Comparison of ENCODE assay signal across 27 mouse cellular contexts in the genomic region with DNA sequence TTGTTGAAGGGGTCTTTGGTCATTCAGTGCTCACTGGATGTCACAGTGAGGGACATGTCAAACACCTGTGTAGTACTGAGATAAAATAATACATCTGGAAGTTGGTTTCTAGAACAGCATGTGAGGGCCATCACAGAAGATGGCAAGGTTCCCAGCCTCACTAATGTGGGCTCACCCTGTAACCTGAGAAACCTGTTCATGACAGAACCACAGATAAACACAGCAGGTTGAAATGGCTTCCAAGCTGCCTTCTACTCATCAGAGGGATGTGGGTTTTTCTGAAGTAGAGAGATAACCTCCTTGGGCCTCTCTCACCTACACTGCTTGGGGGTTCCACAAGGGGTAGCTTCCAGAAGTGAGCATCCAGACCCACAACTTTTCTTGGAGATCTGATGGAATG. TPM values are rescaled to one million over a fixed set of nuclear protein-coding genes. Genes with fewer than 3 reads are reported as not detected.
"Had no signal": no experiment of that assay in that cellular context is flagged by ENCODE, and none has a peak within 500 bp of the region (broad histone marks: within the 10 kb centered on the region; RNA-seq: fewer than 3 reads in every experiment).

No protein-coding gene starts in this region.

- H3K27ac ChIP-seq: limb, embryonic 10.5 days; limb, embryonic 12.5 days; limb, embryonic 13.5 days; limb, embryonic 15.5 days; liver, embryonic 12.5 days; liver, embryonic 13.5 days; liver, embryonic 14.5 days; liver, embryonic 15.5 days; lung, embryonic 15.5 days; macrophage; midbrain, embryonic 10.5 days; midbrain, embryonic 12.5 days; midbrain, embryonic 13.5 days; midbrain, embryonic 15.5 days had no signal

- H3K27me3 ChIP-seq: liver, embryonic 12.5 days; liver, embryonic 13.5 days; liver, embryonic 15.5 days; lung, embryonic 15.5 days; megakaryocyte, embryonic 14.5 days; midbrain, embryonic 12.5 days; midbrain, embryonic 13.5 days; midbrain, embryonic 15.5 days had no signal

- DNase-seq: left cerebral cortex, postnatal 4 days; liver; liver, embryonic 13.5 days; liver, postnatal 0 days; lung, adult 18-20 months; lung, adult 2 months; lung, embryonic 14.5 days; lung, postnatal 10 days; lung, postnatal 14 days; lung, postnatal 36 days; lung, postnatal 4 days; midbrain, embryonic 14.5 days had no signal

- H3K4me3 ChIP-seq: limb, embryonic 10.5 days; limb, embryonic 12.5 days; limb, embryonic 13.5 days; limb, embryonic 15.5 days; liver, embryonic 12.5 days; liver, embryonic 13.5 days; liver, embryonic 15.5 days; lung, embryonic 15.5 days; megakaryocyte, embryonic 14.5 days; midbrain, embryonic 10.5 days; midbrain, embryonic 12.5 days; midbrain, embryonic 13.5 days; midbrain, embryonic 15.5 days; myocyte had no signal

- H3K36me3 ChIP-seq: limb, embryonic 10.5 days; limb, embryonic 12.5 days; limb, embryonic 13.5 days; limb, embryonic 15.5 days; liver, embryonic 13.5 days; liver, embryonic 15.5 days; lung, embryonic 15.5 days; midbrain, embryonic 10.5 days; midbrain, embryonic 12.5 days; midbrain, embryonic 13.5 days; midbrain, embryonic 15.5 days had no signal

- H3K9me3 ChIP-seq: limb, embryonic 10.5 days; limb, embryonic 12.5 days; limb, embryonic 13.5 days; limb, embryonic 15.5 days; liver, embryonic 12.5 days; liver, embryonic 13.5 days; liver, embryonic 15.5 days; lung, embryonic 15.5 days; megakaryocyte, embryonic 14.5 days; midbrain, embryonic 10.5 days; midbrain, embryonic 12.5 days; midbrain, embryonic 13.5 days; midbrain, embryonic 15.5 days had no signal

- H3K4me1 ChIP-seq: liver, embryonic 12.5 days; liver, embryonic 13.5 days; liver, embryonic 15.5 days had no signal

- H3K9ac ChIP-seq: limb, embryonic 12.5 days; limb, embryonic 13.5 days; limb, embryonic 15.5 days; liver, embryonic 12.5 days; liver, embryonic 13.5 days; liver, embryonic 14.5 days; liver, embryonic 15.5 days; liver, postnatal 0 days; lung, embryonic 14.5 days; lung, embryonic 15.5 days; midbrain, embryonic 12.5 days; midbrain, embryonic 13.5 days; midbrain, embryonic 15.5 days had no signal

RNA-seq across cellular contexts. Expression of gene Cracr2a, which starts 48.5 kb away (rescaled TPM):
- polyA plus RNA-seq: myocyte had no signal
